Mouse (Mus musculus) kidney, adult 11 months (tissue): Measurements from ENCODE around the gene Myadm.
"Not testable (repeated sequence)": the region's sequence is repeated elsewhere in the genome, so short reads cannot be mapped to it uniquely, and the experiment has no call there.

Experiments used
- DNase-seq: peaks from one replicate; pipeline ENCODE4 v3.0.0; 2022

Gene Myadm

DNA sequence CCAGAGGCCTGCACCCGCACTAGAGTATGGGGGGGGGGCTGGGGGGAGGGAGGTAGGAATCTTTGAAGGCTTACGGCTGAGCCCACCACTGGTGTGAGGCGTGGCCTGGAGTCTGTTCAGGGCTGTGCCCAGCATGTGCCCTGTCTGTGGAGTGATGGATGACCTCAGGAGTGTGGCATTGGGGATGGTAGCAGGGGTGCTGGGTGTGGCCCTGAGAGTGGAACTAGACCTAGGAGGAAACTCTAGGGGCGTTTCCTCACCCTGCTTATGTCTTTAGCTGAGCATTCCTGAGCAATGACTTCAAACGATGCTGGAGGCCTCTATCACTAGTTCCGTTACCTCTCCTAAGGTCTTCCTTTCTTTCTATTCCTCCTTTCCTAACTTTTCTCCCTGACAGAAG is 2.3 kb downstream of the Myadm start:
- DNase-seq = peak; percentile 14

- DNase-seq = no peak
Measured at GRCm38 (mm10) chr7:3291764-3292163, 2.9 kb downstream of the Myadm start.

GRCm38 (mm10) chr7:3292271-3292670 is 3.4 kb downstream of the Myadm start:
- DNase-seq = not testable (repeated sequence)

DNA sequence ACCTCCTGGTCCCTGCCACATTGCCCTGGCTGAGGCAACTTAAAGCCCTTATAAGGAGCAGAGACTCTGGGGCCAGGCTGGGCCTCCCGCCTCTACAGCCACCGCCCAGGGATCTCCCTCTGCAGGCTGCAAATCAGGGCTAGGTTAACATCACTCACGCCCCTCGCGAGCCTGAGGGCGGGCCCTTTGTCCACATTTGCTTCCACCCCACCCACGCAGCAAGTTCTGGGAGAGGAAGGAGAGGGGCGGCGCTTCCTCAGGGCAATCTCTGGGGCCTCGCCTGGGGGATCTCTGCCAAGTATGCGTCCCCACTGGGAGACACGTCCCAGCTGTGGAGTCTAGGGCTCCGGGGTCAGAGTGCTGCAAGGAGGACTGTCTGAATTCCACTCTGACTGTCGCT is 3.9 kb downstream of the Myadm start:
- peak; percentile 94 for DNase-seq

DNA sequence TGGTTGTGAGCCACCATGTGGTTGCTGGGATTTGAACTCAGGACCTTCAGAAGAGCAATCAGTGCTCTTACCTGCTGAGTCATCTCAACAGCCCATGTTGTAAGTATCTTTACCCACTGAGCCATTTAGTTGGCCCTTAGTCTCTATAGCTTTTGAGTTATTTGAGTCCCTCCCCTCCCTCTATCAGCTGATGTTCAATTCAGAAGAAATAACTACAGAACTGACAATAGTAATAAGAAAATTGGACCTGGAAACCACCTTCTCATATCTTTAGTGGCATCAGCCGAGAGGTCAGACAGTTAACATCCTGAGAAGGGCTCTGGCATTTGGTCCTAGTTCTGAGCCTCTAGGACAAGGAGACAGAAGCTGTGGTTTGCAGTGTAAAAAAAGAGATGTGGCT is 5.9 kb downstream of the Myadm start:
- no peak for DNase-seq

DNA sequence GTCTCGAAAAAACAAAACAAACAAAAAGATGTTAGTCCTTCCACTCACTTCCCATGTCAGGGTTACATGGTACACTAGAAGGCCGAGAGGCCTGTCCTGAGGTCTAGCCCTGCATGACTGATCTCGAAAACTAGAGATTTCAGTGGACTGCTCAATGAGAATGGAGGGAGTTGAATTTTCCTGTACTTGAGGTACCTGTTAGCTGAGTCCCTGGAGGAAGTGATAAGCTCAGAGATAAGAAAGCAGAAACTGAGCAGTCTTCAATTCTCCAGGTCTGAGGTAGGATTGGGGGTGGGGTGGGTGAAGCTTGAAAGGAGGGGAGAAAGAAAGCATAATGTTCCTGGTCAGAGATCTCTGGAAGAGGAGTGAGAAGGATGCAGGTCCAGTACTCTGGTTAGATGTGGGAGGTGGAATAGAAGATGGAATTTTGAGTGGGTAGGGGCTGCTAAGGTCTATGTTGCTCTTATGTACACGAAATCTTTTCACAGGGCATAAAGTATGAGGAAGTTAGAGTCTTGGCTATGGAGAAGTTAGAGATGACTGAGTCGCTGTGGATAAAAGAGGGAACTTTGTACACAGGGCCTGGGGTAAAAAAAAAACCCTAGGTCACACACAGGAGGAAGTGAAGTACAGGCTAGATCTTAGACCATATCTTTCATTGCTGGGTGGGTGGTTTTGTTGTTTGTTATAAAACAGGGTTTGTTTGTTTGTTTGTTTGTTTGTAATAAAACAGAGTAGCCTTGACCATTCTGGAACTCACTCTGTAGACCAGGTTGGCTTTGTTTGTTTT is 6.6 kb downstream of the Myadm start:
- no peak for DNase-seq

DNA sequence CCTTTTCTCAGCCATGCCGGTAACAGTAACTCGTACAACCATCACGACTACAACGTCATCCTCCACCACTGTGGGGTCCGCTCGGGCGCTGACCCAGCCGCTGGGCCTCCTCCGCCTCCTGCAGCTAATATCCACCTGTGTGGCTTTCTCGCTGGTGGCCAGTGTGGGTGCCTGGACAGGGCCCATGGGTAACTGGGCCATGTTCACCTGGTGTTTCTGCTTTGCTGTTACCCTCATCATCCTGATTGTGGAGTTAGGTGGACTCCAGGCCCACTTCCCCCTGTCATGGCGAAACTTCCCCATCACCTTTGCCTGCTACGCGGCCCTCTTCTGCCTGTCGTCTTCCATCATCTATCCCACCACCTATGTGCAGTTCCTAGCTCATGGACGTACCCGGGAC is 7.8 kb downstream of the Myadm start:
- no peak for DNase-seq

DNA sequence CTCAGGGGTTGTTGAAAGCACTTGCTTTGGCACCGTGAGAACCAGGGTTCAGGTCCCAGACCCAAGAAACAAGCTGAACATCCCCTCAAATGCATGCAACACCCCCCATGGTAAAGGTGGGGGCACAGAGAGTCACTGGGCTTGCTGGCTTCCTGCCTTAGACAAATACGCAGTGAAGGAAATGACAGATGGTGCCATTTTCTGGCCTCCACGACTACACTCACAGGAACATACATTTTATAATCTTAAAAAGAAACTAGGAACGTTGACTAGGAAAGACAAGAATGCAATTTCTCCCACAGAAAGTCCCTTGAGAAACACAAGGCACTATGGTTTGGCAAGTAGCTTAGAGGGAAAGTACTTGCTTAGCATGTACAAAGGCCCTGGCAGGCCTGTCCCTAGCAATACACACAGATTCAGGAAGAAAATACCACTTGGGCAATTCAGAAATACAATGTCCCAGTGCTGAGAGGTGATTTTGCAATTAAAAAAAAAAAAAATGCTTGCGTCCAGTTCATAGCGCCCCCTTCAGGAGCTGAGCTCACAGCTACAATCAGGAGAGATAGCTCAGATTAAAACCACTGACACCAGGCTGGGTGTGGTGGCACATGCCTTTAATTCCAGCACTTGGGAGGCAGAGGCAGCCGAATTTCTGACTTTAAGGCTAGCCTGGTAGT is 11.2 kb downstream of the Myadm start:
- DNase-seq = no peak

GRCm38 (mm10) chr7:3300891-3301627 is 12.2 kb downstream of the Myadm start:
- no peak for DNase-seq

DNA sequence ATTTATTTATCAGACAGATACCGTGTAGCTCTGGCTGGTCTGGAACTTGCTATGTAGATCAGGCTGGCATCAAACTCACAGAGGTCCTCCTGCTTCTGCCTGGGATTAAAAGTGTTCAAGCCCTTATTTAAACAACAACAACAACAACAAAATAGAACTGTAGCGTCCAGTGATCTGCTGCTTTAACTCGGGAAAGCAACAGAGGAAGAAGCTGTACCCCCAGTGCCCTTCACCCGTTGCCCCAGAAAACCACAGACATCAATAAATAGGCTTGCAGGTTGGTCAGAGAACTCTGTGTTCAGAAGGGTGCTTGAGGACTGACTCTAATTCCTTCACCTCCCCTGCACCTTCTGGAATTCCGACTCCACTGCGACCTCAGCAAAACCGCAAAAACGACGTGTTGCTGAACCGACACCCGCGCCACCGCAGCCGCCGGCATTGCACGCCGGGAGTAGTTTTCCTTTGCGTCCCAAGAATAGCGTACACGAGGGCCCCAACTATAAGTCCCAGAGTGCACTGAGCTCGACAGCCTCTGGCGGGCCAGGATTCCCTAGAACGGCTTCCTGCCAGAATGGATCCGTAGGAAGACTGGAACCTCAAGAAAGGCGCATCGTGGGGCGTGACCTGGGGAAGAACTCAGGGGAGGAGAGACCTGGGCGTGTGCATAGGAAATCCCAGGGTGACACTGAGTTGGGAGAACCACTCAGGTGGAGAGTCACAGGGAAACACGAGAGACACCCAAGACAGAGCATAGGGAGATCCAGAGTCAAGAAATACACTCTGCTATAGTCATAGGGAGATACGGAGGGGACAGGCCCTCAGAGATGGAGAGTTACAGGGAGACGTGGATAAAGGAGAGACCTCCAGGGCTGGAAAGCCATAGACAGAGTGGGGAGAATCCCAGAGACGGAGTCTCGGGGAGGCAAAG is 13.0 kb downstream of the Myadm start:
- DNase-seq = no peak

DNA sequence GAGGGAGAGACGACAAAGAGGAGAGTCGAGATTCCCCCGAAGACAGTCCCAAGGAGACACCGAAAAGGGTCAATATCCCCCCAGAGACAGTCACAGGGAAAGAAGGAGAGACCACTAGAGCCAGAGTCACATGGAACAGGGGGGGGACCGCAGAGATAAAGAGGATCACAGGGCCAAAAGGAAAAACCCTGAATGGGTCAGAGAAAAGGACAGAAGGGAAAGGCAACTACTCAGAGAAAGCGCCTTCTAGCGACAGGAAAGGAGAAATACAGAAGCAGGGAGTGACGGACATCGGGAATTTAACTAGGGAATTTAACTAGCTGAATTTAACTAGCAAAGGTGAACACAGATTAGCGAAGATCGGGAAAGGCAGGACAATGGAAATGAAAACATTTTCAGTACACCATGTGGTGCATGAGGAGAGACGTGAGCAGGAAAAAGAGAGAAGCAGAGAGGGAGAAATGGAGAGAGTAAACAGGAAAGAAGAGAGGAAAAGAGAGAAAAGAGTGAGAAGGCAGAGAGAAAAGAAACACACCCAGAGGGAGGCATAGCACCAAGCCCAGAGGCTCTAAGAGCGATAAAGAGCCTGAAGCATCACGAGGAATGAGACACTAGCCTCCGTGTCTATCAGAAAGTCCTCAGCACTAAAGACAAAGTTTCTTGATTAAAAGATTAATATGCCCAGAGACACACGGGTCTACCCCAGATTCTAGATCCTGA is 13.8 kb downstream of the Myadm start:
- no peak for DNase-seq

GRCm38 (mm10) chr7:3303276-3303781 is 14.4 kb downstream of the Myadm start:
- no peak for DNase-seq

DNA sequence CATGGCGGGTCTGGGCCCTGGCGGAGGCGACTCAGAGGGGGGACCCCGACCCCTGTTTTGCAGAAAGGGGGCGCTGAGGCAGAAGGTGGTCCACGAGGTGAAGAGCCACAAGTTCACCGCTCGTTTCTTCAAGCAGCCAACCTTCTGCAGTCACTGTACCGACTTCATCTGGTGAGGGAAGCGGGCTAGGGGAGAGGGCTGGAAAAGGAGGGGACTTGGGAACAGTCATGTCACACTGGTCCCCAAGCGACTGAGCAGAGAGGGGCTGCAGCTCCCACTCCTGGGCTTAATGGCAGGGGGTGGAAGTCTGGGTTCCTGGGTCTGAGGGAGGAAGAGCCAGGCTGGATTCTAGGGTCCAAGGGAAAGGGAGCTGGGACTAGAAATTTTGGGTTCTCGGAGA is 14.9 kb downstream of the Myadm start:
- no peak for DNase-seq

DNA sequence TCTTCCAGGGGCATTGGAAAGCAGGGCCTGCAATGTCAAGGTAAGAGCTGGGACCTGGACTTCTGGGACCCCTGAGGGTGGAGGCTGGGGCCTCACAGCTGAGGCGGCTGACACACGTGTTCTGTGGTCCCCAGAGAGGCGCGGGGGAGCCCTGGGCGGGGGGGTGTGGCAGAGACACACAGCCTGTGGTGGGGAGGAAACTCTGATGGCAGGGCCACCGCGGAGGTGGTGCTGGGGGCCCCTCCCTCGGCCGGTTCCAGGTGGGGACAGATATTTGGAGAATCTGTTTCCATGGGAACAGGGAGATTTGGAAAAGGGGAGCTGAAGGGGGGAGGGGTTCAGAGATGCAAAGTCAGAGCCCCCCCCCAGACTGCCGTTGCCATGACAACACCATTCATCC is 15.4 kb downstream of the Myadm start:
- DNase-seq = no peak

DNA sequence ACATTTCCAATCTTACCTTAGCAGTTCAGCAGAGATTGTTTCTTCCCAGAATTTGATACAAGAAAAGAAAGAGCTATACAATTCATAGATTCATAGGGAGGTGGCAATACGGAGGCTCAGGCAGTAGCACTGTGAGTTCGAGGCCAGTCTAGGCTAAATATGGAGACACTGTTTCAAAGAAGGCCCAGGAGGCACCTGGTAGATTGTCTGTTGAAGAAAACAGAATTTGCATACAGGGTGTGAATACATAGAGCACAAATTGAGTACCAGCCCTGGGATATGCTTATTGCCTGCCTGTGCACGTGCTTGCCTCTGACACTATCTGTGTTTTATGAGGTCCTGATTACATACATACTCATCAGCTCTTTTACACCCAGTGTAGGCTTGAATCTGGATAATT is 17.5 kb downstream of the Myadm start:
- DNase-seq = no peak

GRCm38 (mm10) chr7:3308646-3309045 is 19.8 kb downstream of the Myadm start:
- DNase-seq = no peak

GRCm38 (mm10) chr7:3310233-3310632 is 21.4 kb downstream of the Myadm start:
- no peak for DNase-seq

- DNase-seq = no peak
Measured at GRCm38 (mm10) chr7:3313571-3313970, 24.7 kb downstream of the Myadm start.

DNA sequence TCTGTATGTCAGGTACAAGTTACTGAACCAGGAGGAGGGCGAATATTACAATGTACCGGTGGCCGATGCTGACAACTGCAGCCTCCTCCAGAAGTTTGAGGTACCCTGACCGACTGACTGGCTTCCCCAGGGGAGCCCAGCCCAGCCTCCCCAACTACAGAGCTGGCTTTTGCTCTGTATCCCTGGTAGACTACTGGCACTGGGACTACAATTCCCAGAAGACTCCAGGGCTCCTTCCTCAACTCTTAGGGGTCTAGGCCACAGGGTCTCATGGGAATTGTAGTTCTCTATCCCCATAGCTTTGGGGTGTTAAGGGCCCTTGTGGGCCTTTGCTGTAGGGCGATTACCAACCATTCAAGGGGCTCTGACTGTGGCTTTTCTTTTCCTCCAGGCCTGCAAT is 25.2 kb downstream of the Myadm start:
- DNase-seq = no peak

- no peak for DNase-seq
Measured at GRCm38 (mm10) chr7:3317704-3318103, 28.8 kb downstream of the Myadm start.

GRCm38 (mm10) chr7:3320856-3321255 is 32.0 kb downstream of the Myadm start:
- DNase-seq = no peak

GRCm38 (mm10) chr7:3323826-3324225 is 34.9 kb downstream of the Myadm start:
- DNase-seq = no peak
